Mouse (Mus musculus) hindbrain, embryonic 10.5 days (tissue): ENCODE measurements around the gene Rab3b. TPM values are rescaled to one million over a fixed set of nuclear protein-coding genes. Genes with fewer than 3 reads are reported as not detected.

ENCODE experiments used
- DNase-seq: peaks from one replicate; pipeline ENCODE4 v3.0.0-alpha.2; 2017; ENCODE audit warnings: low spot score
- H3K27ac ChIP-seq: fragments of 300-500 bp; sonication (generic); 2 replicates; pipeline ENCODE4 v1.5.1; 2016; ENCODE audit warnings: mild to moderate bottlenecking, moderate library complexity
- H3K27me3 ChIP-seq: fragments of 300-500 bp; sonication (generic); 2 replicates; pipeline ENCODE4 v1.6.1; 2016; ENCODE audit warnings: mild to moderate bottlenecking; ENCODE audit not compliant: poor library complexity, insufficient read depth, severe bottlenecking
- H3K36me3 ChIP-seq: fragments of 300-500 bp; sonication (generic); 2 replicates; pipeline ENCODE4 v1.6.1; 2016; ENCODE audit warnings: mild to moderate bottlenecking, moderate library complexity
- H3K4me1 ChIP-seq: fragments of 300-500 bp; sonication (generic); replicated peaks from 2 replicates; pipeline ENCODE4 v1.6.1; 2016; ENCODE audit warnings: mild to moderate bottlenecking
- H3K4me3 ChIP-seq: fragments of 300-500 bp; sonication (generic); 2 replicates; pipeline ENCODE4 v1.5.1; 2016; ENCODE audit warnings: mild to moderate bottlenecking, moderate library complexity
- H3K9me3 ChIP-seq: fragments of 300-500 bp; sonication (generic); 2 replicates; pipeline ENCODE4 v1.6.1; 2016; ENCODE audit warnings: mild to moderate bottlenecking, moderate library complexity
- WGBS: fragments of 180-500 bp; shearing (Covaris S2); methylation state at CpG from one replicate; pipeline ENCODE4 v1.1.7; 2016; 5-methylcytosine and 5-hydroxymethylcytosine counted together
- polyA plus RNA-seq: library from polyadenylated mRNA; unstranded; fragments of >200 nt; fragmentation: Nextera tagmentation; extraction: Ambion mirVana; gene quantifications from 2 replicates; pipeline ENCODE4 v1.2.1, GENCODE M21; 2016

Rab3b gene
- polyA plus RNA-seq, 1 experiment from 2014 or later: 33.9 TPM

DNA sequence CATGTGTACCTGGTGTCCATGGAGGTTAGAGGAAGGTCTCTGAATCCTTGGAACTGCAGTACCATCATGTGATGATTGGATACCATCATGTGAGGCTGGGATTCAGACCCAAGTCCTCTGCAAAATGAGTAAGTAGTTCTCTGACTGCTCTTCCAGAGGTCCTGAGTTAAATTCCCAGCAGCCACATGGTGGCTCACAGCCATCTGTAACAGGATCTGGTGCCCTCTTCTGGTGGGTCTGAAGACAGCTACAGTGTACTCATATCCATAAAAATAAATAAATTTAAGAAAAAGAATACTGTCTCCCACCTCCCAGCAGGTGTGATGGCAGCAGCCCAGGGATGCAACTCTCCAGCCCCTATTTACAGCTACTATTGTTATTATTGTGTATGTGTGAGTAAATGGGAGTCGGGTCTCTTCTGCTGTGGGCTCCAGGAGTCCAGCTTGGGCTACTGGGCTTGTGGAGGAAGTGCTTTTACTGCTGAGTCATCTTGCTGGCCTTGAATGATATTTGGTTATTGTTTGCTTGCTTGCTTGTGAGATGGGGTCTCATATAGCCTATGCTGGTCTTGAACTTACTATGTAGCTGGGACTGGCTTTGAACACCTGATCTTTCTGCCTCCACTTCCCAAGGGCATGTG is 108.1 kb downstream of the Rab3b start:
- no peak overlapping the region for H3K4me3 ChIP-seq
- no peaks in the 10 kb centered on the region for H3K36me3 ChIP-seq
- no peaks in the 10 kb centered on the region for H3K27me3 ChIP-seq
- no peak overlapping the region for H3K27ac ChIP-seq
- WGBS: 76% methylated on average over 1 of the region's 1 CpGs
- DNase-seq: no peak
- no peaks in the 10 kb centered on the region for H3K4me1 ChIP-seq
- no peaks in the 10 kb centered on the region for H3K9me3 ChIP-seq

DNA sequence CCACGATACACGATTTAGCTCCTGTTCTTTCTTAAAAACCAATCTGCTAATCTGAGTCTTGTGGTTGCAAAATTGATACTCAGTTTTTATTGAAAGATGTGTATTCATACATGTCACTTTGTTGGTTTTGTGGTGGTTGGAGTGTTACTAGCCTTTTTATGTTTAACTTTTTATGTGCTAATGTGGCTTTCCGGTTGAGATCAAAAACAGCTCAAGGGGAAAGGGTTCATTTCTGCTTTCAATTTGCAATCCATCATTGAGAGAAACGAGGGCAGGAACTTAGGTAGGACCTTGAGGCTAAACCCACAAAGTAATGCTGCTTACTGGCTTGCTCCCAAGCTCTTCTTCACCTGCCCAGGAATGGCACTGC is 108.6 kb downstream of the Rab3b start:
- no peaks in the 10 kb centered on the region for H3K27me3 ChIP-seq
- WGBS: 79% methylated on average over 4 of the region's 4 CpGs
- no peak for DNase-seq
- H3K36me3 ChIP-seq: no peaks in the 10 kb centered on the region
- no peaks in the 10 kb centered on the region for H3K9me3 ChIP-seq
- H3K4me3 ChIP-seq: no peak overlapping the region
- no peak overlapping the region for H3K27ac ChIP-seq
- H3K4me1 ChIP-seq: no peaks in the 10 kb centered on the region

DNA sequence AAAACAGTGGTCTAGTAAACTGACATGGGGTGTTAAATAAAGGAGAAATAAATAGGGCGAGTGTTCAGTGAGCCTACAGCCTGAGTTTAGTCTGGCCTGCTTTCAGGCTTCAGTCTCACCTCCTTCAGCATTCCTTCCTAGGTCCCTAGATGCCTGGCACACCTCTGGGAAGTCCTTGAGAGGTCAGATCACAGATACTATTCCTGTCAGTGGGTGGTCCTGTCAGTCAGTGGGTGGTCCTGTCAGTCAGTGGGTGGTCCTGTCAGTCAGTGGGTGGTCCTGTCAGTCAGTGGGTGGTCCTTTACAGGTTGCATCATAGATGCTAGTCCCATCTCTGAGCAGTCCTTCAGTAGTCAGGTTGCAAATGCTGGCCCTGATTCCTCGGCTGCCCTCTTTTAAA is 110.6 kb downstream of the Rab3b start:
- no peak overlapping the region for H3K4me3 ChIP-seq
- no peaks in the 10 kb centered on the region for H3K36me3 ChIP-seq
- 81% methylated on average over 2 of the region's 2 CpGs for WGBS
- no peaks in the 10 kb centered on the region for H3K27me3 ChIP-seq
- DNase-seq: no peak
- no peaks in the 10 kb centered on the region for H3K4me1 ChIP-seq
- H3K27ac ChIP-seq: no peak overlapping the region
- H3K9me3 ChIP-seq: no peaks in the 10 kb centered on the region

DNA sequence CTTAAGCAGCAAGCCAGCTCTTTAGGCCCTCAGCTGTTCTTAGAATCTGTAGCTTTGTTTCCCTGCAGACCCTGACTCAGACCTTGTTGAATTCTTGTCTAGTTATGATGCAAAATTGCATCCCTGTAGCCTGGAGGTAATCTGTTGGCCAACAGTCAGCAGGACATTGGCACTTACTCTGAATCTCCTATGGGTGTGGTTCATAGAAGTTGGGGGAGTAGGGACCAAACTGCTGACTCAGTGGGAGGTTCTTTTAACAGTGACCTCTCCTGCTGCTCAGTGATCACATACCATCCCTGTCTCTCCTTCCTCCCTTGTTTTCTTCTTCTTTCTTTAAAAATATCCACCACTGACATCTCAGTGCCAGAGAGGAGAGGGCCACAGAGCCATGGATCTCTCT is 111.2 kb downstream of the Rab3b start:
- no peak overlapping the region for H3K4me3 ChIP-seq
- no peak for DNase-seq
- H3K9me3 ChIP-seq: no peaks in the 10 kb centered on the region
- H3K4me1 ChIP-seq: no peaks in the 10 kb centered on the region
- H3K27ac ChIP-seq: no peak overlapping the region
- no peaks in the 10 kb centered on the region for H3K36me3 ChIP-seq
- no peaks in the 10 kb centered on the region for H3K27me3 ChIP-seq

DNA sequence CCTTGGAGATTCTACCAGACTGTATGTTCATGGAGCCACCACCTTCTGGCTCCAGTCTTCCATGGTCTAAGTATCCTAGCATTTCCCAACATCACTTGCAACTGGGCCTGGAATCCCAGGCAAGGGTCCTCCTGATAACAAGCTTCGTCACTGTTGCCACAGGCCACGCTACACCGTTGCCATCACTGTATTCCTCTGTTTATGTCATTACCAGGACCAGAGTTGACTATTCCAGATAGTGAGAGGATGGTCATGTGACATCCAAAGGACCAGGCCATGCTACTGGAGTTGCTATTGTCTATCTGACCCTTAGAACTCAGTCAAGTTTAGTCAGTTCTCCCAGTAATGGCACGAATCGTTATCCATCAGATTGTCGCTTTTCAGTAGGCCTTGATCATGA is 111.7 kb downstream of the Rab3b start:
- Histone ChIP-seq H3K9me3 (no peaks in the 10 kb centered on the region), H3K27me3 (no peaks in the 10 kb centered on the region), H3K4me1 (no peaks in the 10 kb centered on the region), H3K4me3 (no peak overlapping the region), H3K27ac (no peak overlapping the region), H3K36me3 (no peaks in the 10 kb centered on the region)
- no peak for DNase-seq
- 92% methylated on average over 6 of the region's 6 CpGs for WGBS

DNA sequence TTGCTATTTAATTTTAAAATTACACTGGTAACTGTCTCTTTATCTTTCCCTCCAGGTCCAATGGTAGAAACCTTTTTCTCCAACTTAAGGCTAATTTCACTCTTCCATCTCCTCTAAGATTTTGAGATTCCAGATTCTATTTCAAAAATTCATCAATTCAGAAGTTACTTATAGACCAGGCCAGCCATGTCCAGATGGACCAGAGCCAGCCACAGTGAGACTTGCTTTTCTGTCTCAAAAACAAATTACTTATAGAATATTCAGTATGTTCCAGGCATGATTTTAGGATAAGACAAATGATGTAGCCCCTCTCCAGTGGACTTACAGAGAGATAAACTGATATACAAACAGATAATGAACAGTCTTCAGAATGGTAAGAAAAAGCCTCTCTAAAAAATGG is 112.9 kb downstream of the Rab3b start:
- no peak overlapping the region for H3K27ac ChIP-seq
- H3K4me1 ChIP-seq: no peaks in the 10 kb centered on the region
- H3K27me3 ChIP-seq: no peaks in the 10 kb centered on the region
- DNase-seq: no peak
- H3K9me3 ChIP-seq: no peaks in the 10 kb centered on the region
- H3K4me3 ChIP-seq: no peak overlapping the region
- H3K36me3 ChIP-seq: no peaks in the 10 kb centered on the region

Other genes starting within 250 kb of the Rab3b start
- gene 3110021N24Rik, start 159.4 kb upstream of the Rab3b start, polyA plus RNA-seq: 1.6 and 2.0 TPM in 2 replicates
- 4.2 and 4.9 TPM in 2 replicates for gene Zfyve9, start 98.3 kb upstream of the Rab3b start, polyA plus RNA-seq
- gene Btf3l4, start 45.4 kb upstream of the Rab3b start, polyA plus RNA-seq: 198 and 208 TPM in 2 replicates
- 104 and 106 TPM in 2 replicates for gene Txndc12, start 44.5 kb upstream of the Rab3b start, polyA plus RNA-seq
- 52.5 and 57.7 TPM in 2 replicates for gene Kti12, start 31.3 kb upstream of the Rab3b start, polyA plus RNA-seq
- gene A730015C16Rik, start 30.4 kb upstream of the Rab3b start, polyA plus RNA-seq: 1.5 and 1.8 TPM in 2 replicates
- gene Nrd1, start 121.6 kb downstream of the Rab3b start, polyA plus RNA-seq: 67.0 and 69.2 TPM in 2 replicates